Mouse (Mus musculus) heart, postnatal 0 days (tissue): ENCODE measurements at regions not wholly inside any gene's neighbourhood (a gene's known extent, or its start where the extent isn't known, plus 50 kb on each side); places are given as distances from the start of the nearest gene placed in this dataset.

Experiments used
- CTCF ChIP-seq: IDR thresholded peaks from 2 replicates; pipeline ENCODE4 v1.5.1; 2016; ENCODE audit warnings: antibody characterized with exemption, control low read depth, low read depth
- EP300 ChIP-seq: IDR thresholded peaks from 2 replicates; pipeline ENCODE4 v1.6.1; 2016; ENCODE audit warnings: antibody characterized with exemption, low read depth

GRCm38 (mm10) chr1:15997135-15997534 lies 96.0 kb downstream of the 4930444P10Rik start:
- TF ChIP-seq CTCF = no peak
- no peak for TF ChIP-seq EP300
